Mouse (Mus musculus): ENCODE measurements around the gene Trappc2l.

Gene Trappc2l

DNA sequence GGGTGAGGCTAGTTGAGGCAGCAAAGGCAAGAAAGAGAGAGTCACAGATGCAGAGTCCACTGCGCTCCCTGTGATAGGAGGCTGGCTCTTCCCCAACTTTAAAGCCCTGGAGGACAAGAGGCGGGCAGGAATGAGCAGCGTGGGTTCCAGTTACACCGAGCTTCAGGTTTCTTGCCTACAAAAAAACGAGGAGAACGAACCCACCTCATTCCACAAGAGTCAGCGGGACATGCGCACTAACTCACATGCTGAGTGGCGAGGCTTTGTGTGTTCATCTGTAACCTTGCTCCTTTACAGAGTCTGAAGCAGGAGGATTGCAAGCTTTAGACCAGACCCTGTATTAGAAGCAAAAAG, 47.3 kb downstream of the Trappc2l start:
- DNase-seq, result no peak

DNA sequence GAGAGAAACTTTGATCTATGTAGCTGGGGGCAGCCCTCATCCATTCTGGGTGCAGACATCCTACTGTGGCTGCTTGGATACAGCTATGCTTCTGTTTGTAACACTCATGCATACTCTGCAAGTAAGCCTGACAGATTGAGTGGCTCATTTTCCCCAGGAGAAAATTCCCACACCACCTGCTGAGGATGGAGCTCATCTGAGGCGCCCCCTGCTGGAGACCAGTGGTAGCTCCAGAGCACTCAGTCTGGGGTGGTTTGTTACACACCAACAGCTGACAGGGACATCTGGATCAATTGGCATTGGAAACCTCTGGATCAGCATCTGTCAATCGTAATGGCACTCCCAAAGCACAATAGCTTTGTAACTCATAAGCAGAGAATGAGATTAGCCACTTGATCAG, 48.6 kb downstream of the Trappc2l start:
- DNase-seq, result peak; percentile 60

DNA sequence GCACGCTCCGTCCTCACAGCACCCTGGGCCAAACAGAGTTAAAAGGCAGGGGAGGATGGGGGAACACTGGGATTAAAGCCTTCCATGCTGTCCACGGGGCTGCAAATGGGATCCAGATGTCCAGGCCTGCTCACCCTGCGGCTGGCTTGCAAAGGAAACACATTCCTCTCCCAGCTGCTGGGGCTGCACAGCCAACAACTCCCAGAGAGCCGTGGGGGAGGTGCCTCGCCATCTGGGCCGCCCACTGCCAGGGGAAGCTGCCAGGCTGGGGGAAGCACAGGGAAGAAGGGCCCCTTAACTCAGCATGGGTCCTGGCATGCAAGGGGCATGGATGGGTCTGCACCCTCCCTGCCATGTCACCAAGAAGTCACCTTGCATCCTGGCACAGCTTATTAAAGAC, 49.7 kb downstream of the Trappc2l start:
- no peak for DNase-seq

DNA sequence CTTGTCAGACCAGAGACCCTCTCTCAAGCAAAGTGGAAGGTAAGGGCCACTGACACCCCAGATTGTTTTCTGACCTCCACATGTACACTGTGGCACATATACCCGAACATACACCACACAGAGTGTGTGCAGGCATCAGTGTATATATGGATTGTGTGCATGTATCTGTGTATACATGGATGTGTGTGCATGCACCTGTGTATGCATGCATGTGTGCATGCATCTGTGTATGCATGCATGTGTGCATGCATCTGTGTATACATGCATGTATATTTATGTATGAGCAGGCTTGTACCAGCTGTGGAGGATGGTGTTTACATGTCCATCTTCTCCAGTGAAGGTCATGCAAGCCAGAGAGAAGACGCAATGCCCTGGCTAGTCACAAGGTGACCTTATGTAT, 50.5 kb downstream of the Trappc2l start:
- DNase-seq, result no peak

DNA sequence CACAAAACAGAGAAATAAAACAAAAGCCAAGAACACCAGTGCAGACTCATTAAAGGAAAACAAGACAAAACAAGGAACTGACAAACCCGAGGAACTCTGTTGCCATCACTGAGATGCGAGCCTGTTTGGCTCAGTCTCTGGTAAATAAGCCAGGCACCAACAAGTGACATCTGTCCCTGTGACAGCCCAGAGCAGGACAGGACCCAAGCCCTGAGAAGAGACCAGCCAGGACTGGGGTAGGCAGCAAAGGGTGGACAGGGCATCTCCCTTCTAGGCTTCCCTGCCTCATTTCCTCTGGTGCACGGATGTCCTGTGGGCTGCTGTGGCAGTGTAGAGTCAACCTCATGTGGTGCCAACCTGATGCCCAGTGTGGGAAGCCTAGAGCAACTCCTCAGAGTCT, 51.7 kb downstream of the Trappc2l start:
- no peak for DNase-seq

DNA sequence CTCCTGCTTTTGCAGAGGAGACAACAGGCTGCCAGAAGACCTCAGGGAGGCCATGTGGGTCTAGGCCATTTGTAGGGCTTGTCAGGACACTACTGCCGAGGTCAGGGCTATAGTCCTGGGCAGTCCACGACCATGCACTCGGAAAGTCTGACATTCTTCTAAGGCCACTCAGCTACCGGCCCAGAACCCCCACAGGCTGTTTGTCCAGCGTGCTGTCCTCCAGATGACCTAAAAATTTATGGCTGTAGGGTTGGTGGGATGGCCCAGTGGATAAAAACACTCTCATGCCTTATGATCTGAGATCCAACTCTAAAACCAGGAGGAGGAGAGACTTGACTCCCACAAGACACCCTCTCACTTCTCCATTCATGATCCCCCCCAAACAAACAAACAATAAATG, 52.2 kb downstream of the Trappc2l start:
- no peak for DNase-seq

DNA sequence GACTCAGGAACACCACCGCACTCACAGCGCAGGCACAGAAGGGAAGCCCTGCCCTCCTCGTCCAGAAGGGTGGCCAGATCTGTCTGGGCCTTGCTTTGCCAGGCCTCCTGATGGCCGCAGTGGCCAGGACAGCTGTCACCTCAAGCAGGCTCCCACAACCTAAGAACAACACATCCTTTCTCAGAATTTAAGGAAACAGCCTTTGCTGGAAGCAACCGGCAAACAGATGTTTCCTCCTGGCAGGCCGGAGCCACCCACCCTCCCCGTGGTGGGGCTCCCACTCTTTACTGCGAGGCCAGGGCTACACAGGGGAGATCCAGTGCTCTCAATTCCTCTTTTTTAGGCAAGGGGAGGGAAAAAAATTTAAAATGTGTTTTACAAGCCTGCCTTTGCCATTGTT, 53.8 kb downstream of the Trappc2l start:
- peak; percentile 27 for DNase-seq

DNA sequence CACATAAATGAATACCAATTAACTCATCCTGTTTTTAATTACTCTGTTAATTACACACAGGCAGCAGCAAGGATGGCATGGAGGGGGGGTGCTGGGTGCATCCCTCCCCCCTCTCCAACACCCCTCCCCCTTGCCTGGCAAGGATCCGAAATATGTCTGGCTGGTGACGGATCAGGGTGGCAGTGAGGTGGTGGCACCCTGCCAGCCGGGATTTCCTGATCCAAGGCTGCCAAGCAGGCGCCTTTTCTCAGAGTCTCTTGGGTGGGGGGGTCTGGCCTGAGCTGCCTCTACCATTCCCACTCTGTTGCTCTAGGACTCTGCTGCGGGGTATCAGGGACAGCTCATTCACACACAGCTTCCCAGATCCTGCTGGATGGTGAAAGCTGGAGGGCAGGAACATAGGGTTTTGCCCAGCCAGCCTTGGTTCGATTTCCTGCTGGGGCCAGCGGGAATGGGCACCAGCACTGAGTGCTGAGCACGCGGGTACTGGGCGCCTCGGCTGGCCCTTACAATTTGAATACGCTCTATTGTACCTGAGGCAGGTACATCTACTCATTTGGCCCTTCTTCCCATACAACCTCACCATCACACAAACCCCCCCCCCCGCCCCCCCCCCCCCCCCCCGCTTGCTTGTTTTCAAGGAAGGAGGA, 54.4 kb downstream of the Trappc2l start:
- peak; percentile 26 for DNase-seq
